ENCODE assay signal across 7 mouse cellular contexts in genomic region chr17:8988119-8988807, GRCm38 (mm10). TPM values are rescaled to one million over a fixed set of nuclear protein-coding genes. Genes with fewer than 3 reads are reported as not detected.
A peak's percentile ranks its signal among the peaks of the same experiment; 100 is the strongest.
DNase-seq lines count a peak whose midpoint lies in the region; ATAC-seq lines count a peak whose summit lies in the region.

TSS of gene 1700010I14Rik (plus strand) at chr17:8988333.

- peak; percentile 59 for ATAC-seq in midbrain, embryonic 11.5 days (ENCODE audit: low FRiP score)

- H3K36me3 ChIP-seq in midbrain, embryonic 11.5 days (ENCODE audit: control insufficient read depth, insufficient read depth, low read length) = no peaks in the 10 kb centered on the region

- no peak within 1 kb of the TSS for H3K27ac ChIP-seq in midbrain, embryonic 11.5 days (ENCODE audit: low read depth, low read length)

- peaks cover 5% of the 10 kb centered on the region; the same call in 1 of the 2 replicates for H3K4me1 ChIP-seq in midbrain, embryonic 11.5 days (ENCODE audit: control insufficient read depth, insufficient read depth, low read length)

- no peaks in the 10 kb centered on the region for H3K9me3 ChIP-seq in midbrain, embryonic 11.5 days (ENCODE audit: control insufficient read depth, low read length)

- H3K9ac ChIP-seq in midbrain, embryonic 11.5 days (ENCODE audit: low read length) = peak within 1 kb of the TSS; percentile 49; the same call in 1 of the 2 replicates

- 6% methylated on average over 13 of the region's 13 CpGs for WGBS in midbrain, embryonic 11.5 days

- H3K4me3 ChIP-seq in midbrain, embryonic 11.5 days (ENCODE audit: low read depth, low read length) = peak within 1 kb of the TSS; percentile 36

- intact Hi-C loops in left cerebral cortex, postnatal 4 days (cut with DNase I) = no loop called here

- H3K27me3 ChIP-seq in midbrain, embryonic 11.5 days (ENCODE audit: control insufficient read depth, insufficient read depth, low read length) = no peaks in the 10 kb centered on the region

- DNase-seq in adrenal gland, postnatal 10 days = peak; percentile 94
- peak; percentile 87 for DNase-seq in embryo, embryonic 9.5 days (ENCODE audit: extremely low spot score)
- DNase-seq in heart, adult 11 months = peak; percentile 98
- DNase-seq in kidney, adult 11 months = peak; percentile 86
- DNase-seq in left cerebral cortex, postnatal 4 days = peak; percentile 93
- peak; percentile 98 for DNase-seq in midbrain, embryonic 11.5 days (ENCODE audit: low spot score, missing footprints)
- peak; percentile 64 for DNase-seq in skeletal muscle tissue, adult 2 months (ENCODE audit: low read depth, low spot score)

- peak within 1 kb of the TSS; percentile 56 for H3K4me2 ChIP-seq in midbrain, embryonic 11.5 days

RNA-seq across cellular contexts. Expression of gene 1700010I14Rik, which starts in this region (rescaled TPM):
- 1 to 10 TPM; 1.7 to 2.3 TPM for total RNA-seq in adrenal gland, postnatal 10 days (2021)
- 1 to 10 TPM; 1.9 to 2.2 TPM for total RNA-seq in left cerebral cortex, postnatal 4 days (2021)
- polyA plus RNA-seq in midbrain, embryonic 11.5 days (2014; fragmentation: Nextera tagmentation; extraction: Ambion mirVana) = 2.7 and 3.2 TPM in 2 replicates
